Mouse (Mus musculus): ENCODE data around the gene Ncl. TPM values are rescaled to one million over a fixed set of nuclear protein-coding genes. Genes with fewer than 3 reads are reported as not detected.

The Ncl gene
- 447 and 502 TPM in 2 replicates for polyA plus RNA-seq (2016; fragmentation: Nextera tagmentation; extraction: Ambion mirVana)

DNA sequence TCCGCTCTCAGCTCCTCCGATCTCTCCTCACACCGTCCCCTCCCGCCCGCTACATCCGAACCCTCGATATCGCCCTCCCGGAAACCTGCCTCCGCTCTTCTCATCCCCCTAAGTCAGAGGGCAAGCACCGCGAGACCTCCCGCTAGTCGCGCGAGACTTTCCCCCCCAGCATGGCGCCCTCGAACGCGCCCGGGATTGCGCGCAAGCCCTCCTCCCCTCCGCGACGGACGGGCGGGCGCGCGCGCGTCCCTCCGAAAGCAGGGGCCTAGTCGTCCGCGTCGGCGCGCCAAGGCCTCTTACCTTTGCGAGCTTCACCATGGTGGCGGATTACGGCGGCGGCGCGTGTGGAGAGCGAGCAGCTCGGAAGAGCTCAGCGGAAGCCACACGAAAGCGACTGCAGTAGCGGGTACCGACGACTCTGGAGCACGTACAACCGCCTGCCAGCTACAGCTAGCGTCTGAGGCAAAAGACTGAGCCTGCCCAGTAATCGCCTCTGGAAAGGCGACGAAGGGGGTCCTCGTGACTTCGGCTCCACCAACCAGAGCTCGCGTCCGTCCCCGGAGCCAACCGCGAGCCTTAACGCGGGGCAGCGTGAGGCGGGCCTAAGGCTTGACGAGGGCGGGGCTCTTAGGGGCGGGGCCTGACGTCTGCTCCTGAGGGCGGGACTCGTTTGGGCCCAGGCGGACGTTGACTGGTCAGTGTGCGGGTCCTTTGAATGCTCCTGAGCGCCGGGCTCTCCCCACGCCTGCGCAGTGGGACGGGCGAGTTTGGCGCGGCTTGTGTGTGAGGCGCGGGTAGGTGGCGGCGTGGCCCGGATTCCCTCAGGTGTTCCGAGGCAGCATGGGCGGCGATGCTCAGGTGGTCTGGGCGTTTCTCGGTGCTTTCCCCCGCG is at the start of gene Ncl:
TSS of gene Ncl (minus strand) at position 495 of the 892 bp plus-strand sequence.
- H3K4me1 ChIP-seq = peaks cover 33% of the 10 kb centered on the region
- WGBS = under 1% methylated on average over 102 of the region's 102 CpGs
- H3K27ac ChIP-seq (replicated peaks) = peak within 1 kb of the TSS; percentile 98
- no peaks in the 10 kb centered on the region for H3K9me3 ChIP-seq (replicated peaks)
- peak within 1 kb of the TSS; percentile 86 for H3K4me3 ChIP-seq
- no peaks in the 10 kb centered on the region for H3K27me3 ChIP-seq (ENCODE audit: low read depth, poor library complexity, severe bottlenecking)
- H3K36me3 ChIP-seq = peaks cover 40% of the 10 kb centered on the region
- DNase-seq (ENCODE audit: low spot score) = peak; percentile 99

DNA sequence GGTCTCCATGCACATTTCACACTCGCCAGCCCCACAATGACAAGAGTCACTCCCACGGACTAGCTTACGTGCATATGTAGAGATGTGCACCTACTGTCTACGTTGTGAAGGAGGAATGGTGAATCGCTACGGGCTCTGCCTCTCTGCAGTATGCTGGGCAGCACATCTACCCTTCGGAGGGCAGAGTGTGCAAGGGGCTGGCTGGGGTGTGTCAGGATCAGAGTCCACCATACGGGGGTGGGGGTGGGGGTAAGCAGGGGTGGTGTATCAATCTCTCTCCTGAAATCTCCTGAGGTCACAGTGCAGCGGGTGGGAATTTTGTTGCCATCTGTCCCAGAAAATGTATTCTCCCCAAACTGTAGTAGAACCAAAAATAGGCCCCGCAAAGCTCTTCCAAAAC is 49.3 kb upstream of the Ncl start:
- no peak for DNase-seq (ENCODE audit: low spot score)
- Histone ChIP-seq H3K27me3 (ENCODE audit: low read depth, poor library complexity, severe bottlenecking) (no peaks in the 10 kb centered on the region), H3K4me3 (no peak overlapping the region), H3K9me3 (replicated peaks) (no peaks in the 10 kb centered on the region), H3K4me1 (peaks cover 5% of the 10 kb centered on the region; the same call in 1 of the 2 replicates), H3K36me3 (no peaks in the 10 kb centered on the region), H3K27ac (replicated peaks) (no peak overlapping the region)
- 86% methylated on average over 10 of the region's 10 CpGs for WGBS

DNA sequence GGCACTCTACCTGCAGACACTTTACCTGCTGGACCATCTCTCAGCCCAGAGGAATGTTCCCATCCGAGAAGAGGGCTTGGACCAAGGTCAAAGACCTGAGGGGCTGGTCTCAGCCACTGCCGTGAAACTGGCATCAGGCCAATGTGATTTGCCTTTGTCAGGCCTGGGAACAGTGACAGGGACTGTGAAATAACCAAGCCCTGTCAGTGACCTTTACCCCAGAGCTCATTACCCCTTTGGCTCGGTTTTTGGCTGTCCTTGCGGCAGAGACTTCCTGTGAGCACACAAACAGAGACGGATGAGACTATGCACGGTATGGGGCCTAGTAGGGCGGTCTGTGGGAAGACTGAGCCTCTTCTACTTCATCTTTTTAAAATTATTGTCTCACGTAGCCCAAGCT is 47.7 kb upstream of the Ncl start:
- no peak overlapping the region for H3K27ac ChIP-seq (replicated peaks)
- H3K36me3 ChIP-seq = no peaks in the 10 kb centered on the region
- no peak overlapping the region for H3K4me3 ChIP-seq
- DNase-seq (ENCODE audit: low spot score) = no peak
- H3K9me3 ChIP-seq (replicated peaks) = no peaks in the 10 kb centered on the region
- WGBS = 82% methylated on average over 8 of the region's 8 CpGs
- peaks cover 5% of the 10 kb centered on the region; the same call in 1 of the 2 replicates for H3K4me1 ChIP-seq
- no peaks in the 10 kb centered on the region for H3K27me3 ChIP-seq (ENCODE audit: low read depth, poor library complexity, severe bottlenecking)

DNA sequence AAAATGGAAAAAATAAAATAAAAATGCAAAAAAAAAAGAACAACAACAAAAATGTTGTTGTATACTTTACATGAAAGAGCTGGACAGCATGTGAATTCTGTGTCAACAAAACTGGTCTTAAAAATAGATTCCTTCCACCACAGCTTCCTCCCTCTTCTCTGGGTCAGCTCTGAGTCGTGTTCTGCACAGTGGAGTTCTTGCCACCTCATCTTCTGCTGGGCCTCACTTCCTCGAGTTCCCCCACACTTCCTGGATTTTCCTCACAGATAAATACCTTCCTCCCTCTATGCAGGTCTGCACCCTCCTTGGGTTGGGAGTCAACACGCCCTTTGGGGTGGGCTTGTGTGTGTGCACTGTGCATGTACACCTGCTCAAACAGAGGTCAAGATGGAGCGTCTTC is 47.1 kb upstream of the Ncl start:
- H3K27me3 ChIP-seq (ENCODE audit: low read depth, poor library complexity, severe bottlenecking) = no peaks in the 10 kb centered on the region
- peaks cover 5% of the 10 kb centered on the region; the same call in 1 of the 2 replicates for H3K4me1 ChIP-seq
- no peaks in the 10 kb centered on the region for H3K36me3 ChIP-seq
- 80% methylated on average over 4 of the region's 4 CpGs for WGBS
- no peak overlapping the region for H3K4me3 ChIP-seq
- no peak for DNase-seq (ENCODE audit: low spot score)
- no peak overlapping the region for H3K27ac ChIP-seq (replicated peaks)
- no peaks in the 10 kb centered on the region for H3K9me3 ChIP-seq (replicated peaks)

DNA sequence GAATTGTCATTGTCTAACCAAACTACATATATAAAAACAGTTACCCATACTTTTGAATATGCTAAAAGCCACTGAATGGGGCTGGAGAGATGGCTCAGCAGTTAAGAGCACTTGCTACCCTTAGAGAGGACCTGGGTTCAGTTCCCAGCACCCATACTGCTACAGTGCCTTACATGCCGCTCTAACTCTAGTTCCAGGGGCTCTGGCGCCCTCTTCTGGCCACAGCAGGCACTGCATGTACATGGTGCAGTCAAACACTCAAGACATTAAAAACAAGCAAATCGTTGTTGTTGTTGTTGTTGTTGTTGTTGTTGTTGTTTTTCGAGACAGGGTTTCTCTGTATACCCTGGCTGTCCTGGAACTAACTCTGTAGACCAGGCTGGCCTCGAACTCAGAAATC is 45.6 kb upstream of the Ncl start:
- peaks cover 5% of the 10 kb centered on the region; the same call in 1 of the 2 replicates for H3K4me1 ChIP-seq
- no peak overlapping the region for H3K27ac ChIP-seq (replicated peaks)
- no peak overlapping the region for H3K4me3 ChIP-seq
- H3K27me3 ChIP-seq (ENCODE audit: low read depth, poor library complexity, severe bottlenecking) = no peaks in the 10 kb centered on the region
- no peaks in the 10 kb centered on the region for H3K36me3 ChIP-seq
- DNase-seq (ENCODE audit: low spot score) = no peak
- WGBS = 57% methylated on average over 5 of the region's 5 CpGs
- no peaks in the 10 kb centered on the region for H3K9me3 ChIP-seq (replicated peaks)

DNA sequence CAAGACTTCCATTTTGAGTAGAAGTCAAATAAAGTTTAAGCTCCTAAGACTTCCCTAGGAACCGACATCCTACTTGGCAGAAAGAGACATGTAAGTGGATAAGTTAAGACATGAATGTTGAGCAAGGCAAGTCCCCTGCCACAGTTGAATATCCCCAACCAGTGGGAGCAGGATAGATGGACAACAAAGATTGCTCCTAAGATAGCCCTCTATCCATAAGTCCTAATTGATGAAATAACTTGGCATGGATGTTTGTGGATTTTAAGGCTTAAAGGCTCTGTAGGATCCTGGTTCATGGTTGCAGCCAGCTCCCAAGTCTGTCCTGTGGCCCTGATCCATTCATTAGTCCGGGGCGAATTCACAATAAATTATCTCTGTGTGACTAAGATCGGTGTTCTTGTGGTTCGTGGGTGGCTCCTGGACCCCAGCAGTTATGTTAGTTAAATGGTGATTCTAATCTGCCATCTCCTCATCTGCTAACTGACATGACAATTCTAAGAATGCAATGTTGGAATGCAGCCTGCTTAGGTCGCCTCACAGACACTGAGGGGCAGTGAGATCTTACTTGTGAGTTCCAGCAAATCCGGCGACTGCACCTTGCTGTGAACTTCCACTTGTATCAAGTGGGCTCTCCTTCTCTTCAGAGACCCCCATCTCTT is 41.0 kb upstream of the Ncl start:
- no peak overlapping the region for H3K4me3 ChIP-seq
- no peak overlapping the region for H3K27ac ChIP-seq (replicated peaks)
- H3K4me1 ChIP-seq = no peaks in the 10 kb centered on the region
- H3K9me3 ChIP-seq (replicated peaks) = no peaks in the 10 kb centered on the region
- H3K36me3 ChIP-seq = no peaks in the 10 kb centered on the region
- WGBS = 78% methylated on average over 8 of the region's 8 CpGs
- DNase-seq (ENCODE audit: low spot score) = no peak
- no peaks in the 10 kb centered on the region for H3K27me3 ChIP-seq (ENCODE audit: low read depth, poor library complexity, severe bottlenecking)

DNA sequence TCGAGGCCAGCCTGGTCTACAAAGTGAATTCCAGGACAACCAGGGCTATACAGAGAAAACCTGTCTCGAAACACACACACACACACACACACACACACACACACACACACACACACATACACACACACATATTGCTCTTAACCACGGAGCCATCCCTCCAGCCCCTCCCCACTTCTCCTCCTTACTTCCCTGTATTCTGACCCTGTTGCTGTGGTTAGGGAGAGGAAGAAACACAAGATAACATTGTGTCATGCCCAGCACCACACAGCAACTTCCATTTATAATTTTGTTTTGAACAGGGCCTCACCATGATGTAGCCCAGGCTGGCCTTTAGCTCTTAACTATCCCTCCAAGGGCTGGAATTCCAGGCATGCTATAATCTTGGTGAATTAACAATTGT is 40.1 kb upstream of the Ncl start:
- H3K9me3 ChIP-seq (replicated peaks) = no peaks in the 10 kb centered on the region
- H3K36me3 ChIP-seq = no peaks in the 10 kb centered on the region
- H3K4me3 ChIP-seq = no peak overlapping the region
- H3K27me3 ChIP-seq (ENCODE audit: low read depth, poor library complexity, severe bottlenecking) = no peaks in the 10 kb centered on the region
- no peaks in the 10 kb centered on the region for H3K4me1 ChIP-seq
- no peak for DNase-seq (ENCODE audit: low spot score)
- WGBS = 84% methylated on average over 3 of the region's 3 CpGs
- H3K27ac ChIP-seq (replicated peaks) = no peak overlapping the region

DNA sequence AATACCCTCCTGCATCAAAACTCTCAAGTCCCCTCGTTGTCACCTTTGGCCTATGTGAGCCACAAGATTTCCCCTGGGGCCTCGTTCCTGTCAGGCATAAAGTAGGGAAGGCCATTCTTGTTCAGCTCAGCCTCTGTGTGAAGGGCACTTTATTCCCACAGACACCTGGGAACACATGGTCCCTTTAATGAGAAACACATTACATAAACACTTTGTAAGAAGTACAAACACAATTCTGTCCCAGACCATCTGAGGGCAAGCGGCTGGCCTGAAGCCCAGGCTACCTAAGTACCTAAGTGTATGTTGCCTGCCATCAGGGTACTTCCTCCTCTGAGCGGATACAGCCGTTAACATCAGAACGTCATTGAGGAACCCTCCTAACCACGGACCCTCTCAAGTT is 39.0 kb upstream of the Ncl start:
- no peak for DNase-seq (ENCODE audit: low spot score)
- no peak overlapping the region for H3K4me3 ChIP-seq
- H3K9me3 ChIP-seq (replicated peaks) = no peaks in the 10 kb centered on the region
- WGBS = 74% methylated on average over 7 of the region's 7 CpGs
- no peak overlapping the region for H3K27ac ChIP-seq (replicated peaks)
- H3K36me3 ChIP-seq = no peaks in the 10 kb centered on the region
- H3K4me1 ChIP-seq = no peaks in the 10 kb centered on the region
- no peaks in the 10 kb centered on the region for H3K27me3 ChIP-seq (ENCODE audit: low read depth, poor library complexity, severe bottlenecking)

DNA sequence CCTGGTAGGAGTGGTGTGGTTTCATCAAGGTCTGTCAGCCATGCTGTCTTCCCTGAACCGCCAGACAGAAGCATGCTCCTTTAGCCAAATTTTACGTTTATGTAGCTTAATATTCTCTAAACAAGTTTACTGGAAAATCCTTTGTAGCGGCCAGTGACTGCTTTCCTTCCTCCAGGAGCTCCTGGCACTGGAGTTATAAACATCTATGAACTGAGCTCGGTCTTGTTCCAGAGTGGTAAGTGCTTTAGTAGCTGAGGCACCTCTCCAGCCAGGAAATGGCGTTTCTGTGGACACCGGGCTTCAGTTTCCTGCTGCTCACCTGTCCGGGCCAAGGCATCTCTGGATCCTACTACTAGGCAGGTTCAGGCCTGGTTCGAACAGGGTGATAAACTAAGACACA is 38.4 kb upstream of the Ncl start:
- Histone ChIP-seq H3K36me3 (no peaks in the 10 kb centered on the region), H3K4me3 (no peak overlapping the region), H3K9me3 (replicated peaks) (no peaks in the 10 kb centered on the region), H3K27ac (replicated peaks) (no peak overlapping the region), H3K4me1 (no peaks in the 10 kb centered on the region), H3K27me3 (ENCODE audit: low read depth, poor library complexity, severe bottlenecking) (no peaks in the 10 kb centered on the region)
- 84% methylated on average over 8 of the region's 8 CpGs for WGBS
- DNase-seq (ENCODE audit: low spot score) = no peak

DNA sequence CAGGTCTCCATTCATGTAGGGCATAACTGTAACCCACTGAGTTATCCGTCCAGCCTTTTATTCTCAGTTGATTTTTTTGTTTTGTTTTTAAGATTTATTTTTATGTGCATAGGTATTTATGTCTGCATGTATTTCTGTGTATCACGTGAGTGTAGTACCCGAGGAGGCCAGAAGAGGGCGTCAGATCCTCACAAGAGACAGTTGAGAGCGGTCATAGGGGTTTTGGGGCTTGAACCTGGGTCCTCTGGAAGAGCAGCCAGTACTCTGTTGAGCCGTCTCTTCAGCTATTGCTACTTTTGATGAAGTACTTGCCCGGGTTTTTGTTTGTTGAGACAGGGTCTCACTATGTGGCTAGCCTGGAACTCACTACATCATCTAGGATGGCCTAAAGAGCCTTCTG is 36.7 kb upstream of the Ncl start:
- H3K4me3 ChIP-seq = no peak overlapping the region
- WGBS = 74% methylated on average over 7 of the region's 7 CpGs
- no peaks in the 10 kb centered on the region for H3K4me1 ChIP-seq
- no peak overlapping the region for H3K27ac ChIP-seq (replicated peaks)
- no peaks in the 10 kb centered on the region for H3K27me3 ChIP-seq (ENCODE audit: low read depth, poor library complexity, severe bottlenecking)
- no peaks in the 10 kb centered on the region for H3K9me3 ChIP-seq (replicated peaks)
- no peaks in the 10 kb centered on the region for H3K36me3 ChIP-seq
- no peak for DNase-seq (ENCODE audit: low spot score)

DNA sequence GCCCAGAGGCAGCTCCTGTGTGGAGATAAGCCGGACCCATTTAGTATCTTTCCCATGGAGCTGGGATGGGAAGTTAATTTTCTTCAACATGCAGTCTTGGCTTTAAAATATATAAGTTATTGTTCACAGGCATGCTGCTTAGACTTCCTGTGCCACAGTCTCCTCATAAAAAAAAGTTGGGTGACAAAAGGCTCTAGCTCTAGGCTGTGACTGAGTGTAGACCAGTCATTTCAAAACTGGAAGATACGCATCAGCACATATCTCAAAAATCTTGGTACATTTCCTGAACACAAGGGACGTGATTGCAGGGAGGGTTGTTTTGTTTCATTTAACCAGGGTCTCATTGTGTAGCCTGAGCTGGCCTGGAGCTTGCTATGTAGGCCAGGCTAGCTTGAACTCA is 35.0 kb upstream of the Ncl start:
- H3K36me3 ChIP-seq = no peaks in the 10 kb centered on the region
- 96% methylated on average over 3 of the region's 3 CpGs for WGBS
- H3K4me1 ChIP-seq = no peaks in the 10 kb centered on the region
- H3K9me3 ChIP-seq (replicated peaks) = no peaks in the 10 kb centered on the region
- no peak for DNase-seq (ENCODE audit: low spot score)
- H3K4me3 ChIP-seq = no peak overlapping the region
- no peak overlapping the region for H3K27ac ChIP-seq (replicated peaks)
- H3K27me3 ChIP-seq (ENCODE audit: low read depth, poor library complexity, severe bottlenecking) = no peaks in the 10 kb centered on the region

DNA sequence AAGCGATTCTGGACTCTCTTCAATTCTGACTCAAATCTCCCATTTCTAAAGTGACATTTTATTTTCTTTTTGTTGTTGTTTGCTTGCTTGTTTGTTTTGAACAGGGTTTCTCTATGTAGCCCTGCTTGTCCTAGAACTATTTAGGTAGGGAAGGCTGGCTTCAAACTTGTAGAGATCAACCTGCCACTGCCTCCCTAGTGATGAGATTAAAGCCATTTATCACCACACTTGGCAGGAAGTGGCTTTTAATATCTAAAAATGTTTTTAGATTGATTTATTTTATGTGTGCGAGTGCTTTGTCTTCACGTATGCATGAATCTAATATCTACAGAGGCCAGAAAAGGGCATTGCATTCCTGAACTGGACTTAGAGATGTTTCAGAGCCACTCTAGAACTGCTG is 34.0 kb upstream of the Ncl start:
- no peaks in the 10 kb centered on the region for H3K9me3 ChIP-seq (replicated peaks)
- H3K4me3 ChIP-seq = no peak overlapping the region
- WGBS = 90% methylated on average over 3 of the region's 3 CpGs
- no peak overlapping the region for H3K27ac ChIP-seq (replicated peaks)
- DNase-seq (ENCODE audit: low spot score) = no peak
- H3K27me3 ChIP-seq (ENCODE audit: low read depth, poor library complexity, severe bottlenecking) = no peaks in the 10 kb centered on the region
- H3K4me1 ChIP-seq = no peaks in the 10 kb centered on the region
- H3K36me3 ChIP-seq = no peaks in the 10 kb centered on the region

DNA sequence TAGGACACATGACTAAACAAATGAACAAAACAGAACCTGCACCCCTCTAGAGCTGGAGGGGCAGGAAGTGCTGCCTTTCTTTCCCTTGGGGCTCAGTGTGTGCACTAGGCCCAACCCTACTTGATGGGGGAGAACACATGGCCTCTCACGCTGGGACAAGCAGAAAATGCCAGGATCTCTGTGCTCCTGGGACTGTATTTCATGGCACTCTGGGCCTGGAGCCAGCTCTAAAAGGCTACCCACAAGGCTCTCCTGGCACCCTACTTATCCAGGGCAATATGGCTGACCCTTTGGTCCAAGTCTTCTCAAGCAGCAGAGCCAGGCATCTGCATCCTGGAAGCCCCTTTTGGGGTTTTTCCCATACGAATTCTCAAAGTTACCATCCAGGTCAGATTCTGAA is 32.2 kb upstream of the Ncl start:
- no peak overlapping the region for H3K4me3 ChIP-seq
- H3K36me3 ChIP-seq = no peaks in the 10 kb centered on the region
- H3K9me3 ChIP-seq (replicated peaks) = no peaks in the 10 kb centered on the region
- DNase-seq (ENCODE audit: low spot score) = no peak
- WGBS = 78% methylated on average over 2 of the region's 2 CpGs
- H3K27ac ChIP-seq (replicated peaks) = no peak overlapping the region
- H3K4me1 ChIP-seq = no peaks in the 10 kb centered on the region
- 0 out of 2 replicates have a peak, but pooled peaks cover 3% of the 10 kb centered on the region for H3K27me3 ChIP-seq (ENCODE audit: low read depth, poor library complexity, severe bottlenecking)
